Mouse (Mus musculus): ENCODE results near the gene Slc25a51. TPM values are rescaled to one million over a fixed set of nuclear protein-coding genes. Genes with fewer than 3 reads are reported as not detected.

Gene Slc25a51
- polyA plus RNA-seq (2016; fragmentation: Nextera tagmentation; extraction: Ambion mirVana), result 79.6 and 87.3 TPM in 2 replicates

- H3K27ac ChIP-seq, result peak within 1 kb of the TSS; percentile 88
- H3K4me1 ChIP-seq, result peaks cover 22% of the 10 kb centered on the region
- peak within 1 kb of the TSS; percentile 78 for H3K4me2 ChIP-seq (replicated peaks)
- peaks cover 6% of the 10 kb centered on the region for H3K36me3 ChIP-seq
- H3K9me3 ChIP-seq, result no peaks in the 10 kb centered on the region
- ATAC-seq (ENCODE audit: low FRiP score, low read depth), result peak; percentile 97
- no peaks in the 10 kb centered on the region for H3K27me3 ChIP-seq (replicated peaks)
- under 1% methylated on average over 67 of the region's 67 CpGs for WGBS
- H3K9ac ChIP-seq, result peak within 1 kb of the TSS; percentile 95
- peak within 1 kb of the TSS; percentile 69 for H3K4me3 ChIP-seq
Observed at GRCm38 (mm10) chr4:45408427-45409132, at the start of gene Slc25a51. Slc25a51 (minus strand) TSS chr4:45408766.

GRCm38 (mm10) chr4:45457543-45457942 lies 49.0 kb upstream of the Slc25a51 start:
- ATAC-seq (ENCODE audit: low FRiP score, low read depth), result no peak
- no peak overlapping the region for H3K27ac ChIP-seq
- no peaks in the 10 kb centered on the region for H3K9me3 ChIP-seq
- H3K9ac ChIP-seq, result no peak overlapping the region
- peaks cover 3% of the 10 kb centered on the region; the same call in 1 of the 2 replicates for H3K36me3 ChIP-seq
- H3K27me3 ChIP-seq (replicated peaks), result no peaks in the 10 kb centered on the region
- H3K4me1 ChIP-seq, result peaks cover 9% of the 10 kb centered on the region; the same call in 1 of the 2 replicates
- no peak overlapping the region for H3K4me2 ChIP-seq (replicated peaks)
- WGBS, result 94% methylated on average over 2 of the region's 2 CpGs
- no peak overlapping the region for H3K4me3 ChIP-seq

- peaks cover 9% of the 10 kb centered on the region; the same call in 1 of the 2 replicates for H3K4me1 ChIP-seq
- no peaks in the 10 kb centered on the region for H3K9me3 ChIP-seq
- WGBS, result 87% methylated on average over 4 of the region's 4 CpGs
- no peak overlapping the region for H3K4me3 ChIP-seq
- no peak for ATAC-seq (ENCODE audit: low FRiP score, low read depth)
- no peak overlapping the region for H3K4me2 ChIP-seq (replicated peaks)
- no peak overlapping the region for H3K9ac ChIP-seq
- H3K27ac ChIP-seq, result no peak overlapping the region
- peaks cover 3% of the 10 kb centered on the region; the same call in 1 of the 2 replicates for H3K36me3 ChIP-seq
- no peaks in the 10 kb centered on the region for H3K27me3 ChIP-seq (replicated peaks)
Observed at GRCm38 (mm10) chr4:45455001-45455400, 46.4 kb upstream of the Slc25a51 start.

- H3K4me1 ChIP-seq, result peaks cover 9% of the 10 kb centered on the region; the same call in 1 of the 2 replicates
- no peak overlapping the region for H3K4me3 ChIP-seq
- ATAC-seq (ENCODE audit: low FRiP score, low read depth), result no peak
- H3K27ac ChIP-seq, result no peak overlapping the region
- H3K4me2 ChIP-seq (replicated peaks), result no peak overlapping the region
- H3K36me3 ChIP-seq, result peaks cover 3% of the 10 kb centered on the region; the same call in 1 of the 2 replicates
- H3K9ac ChIP-seq, result no peak overlapping the region
- H3K9me3 ChIP-seq, result no peaks in the 10 kb centered on the region
- no peaks in the 10 kb centered on the region for H3K27me3 ChIP-seq (replicated peaks)
- WGBS, result 69% methylated on average over 3 of the region's 3 CpGs
Observed at GRCm38 (mm10) chr4:45453271-45453851, 44.8 kb upstream of the Slc25a51 start.

GRCm38 (mm10) chr4:45452569-45453111 lies 44.1 kb upstream of the Slc25a51 start:
- peaks cover 1% of the 10 kb centered on the region; the same call in 1 of the 2 replicates for H3K36me3 ChIP-seq
- H3K27ac ChIP-seq, result no peak overlapping the region
- no peaks in the 10 kb centered on the region for H3K27me3 ChIP-seq (replicated peaks)
- H3K9me3 ChIP-seq, result no peaks in the 10 kb centered on the region
- H3K9ac ChIP-seq, result no peak overlapping the region
- H3K4me3 ChIP-seq, result no peak overlapping the region
- no peak overlapping the region for H3K4me2 ChIP-seq (replicated peaks)
- H3K4me1 ChIP-seq, result peaks cover 9% of the 10 kb centered on the region; the same call in 1 of the 2 replicates
- WGBS, result 57% methylated on average over 7 of the region's 7 CpGs
- no peak for ATAC-seq (ENCODE audit: low FRiP score, low read depth)

DNA sequence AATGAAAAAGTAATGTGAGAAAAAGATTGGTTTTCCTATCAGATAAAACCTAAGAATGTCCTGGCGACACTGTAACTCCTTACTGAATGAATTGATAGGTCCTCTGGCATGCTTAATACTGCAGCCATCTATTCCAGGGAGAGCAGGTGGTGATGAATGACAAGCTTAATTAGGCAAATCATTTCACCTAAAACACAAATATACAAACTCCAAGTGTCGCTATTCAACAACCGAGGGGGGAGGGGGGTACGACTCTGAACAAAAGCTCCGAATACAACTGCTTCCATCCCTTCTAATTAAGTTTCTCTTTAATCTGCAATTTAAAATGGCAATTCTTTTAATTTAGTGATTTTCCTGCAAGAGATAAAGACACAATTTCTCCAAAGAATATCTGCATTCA lies 40.4 kb upstream of the Slc25a51 start:
- Histone ChIP-seq H3K36me3 (peaks cover 11% of the 10 kb centered on the region; the same call in 1 of the 2 replicates), H3K27ac (no peak overlapping the region), H3K4me2 (replicated peaks) (no peak overlapping the region), H3K9ac (no peak overlapping the region), H3K4me3 (no peak overlapping the region), H3K9me3 (no peaks in the 10 kb centered on the region), H3K4me1 (peaks cover 22% of the 10 kb centered on the region; the same call in 1 of the 2 replicates), H3K27me3 (replicated peaks) (no peaks in the 10 kb centered on the region)
- 64% methylated on average over 5 of the region's 5 CpGs for WGBS
- no peak for ATAC-seq (ENCODE audit: low FRiP score, low read depth)

DNA sequence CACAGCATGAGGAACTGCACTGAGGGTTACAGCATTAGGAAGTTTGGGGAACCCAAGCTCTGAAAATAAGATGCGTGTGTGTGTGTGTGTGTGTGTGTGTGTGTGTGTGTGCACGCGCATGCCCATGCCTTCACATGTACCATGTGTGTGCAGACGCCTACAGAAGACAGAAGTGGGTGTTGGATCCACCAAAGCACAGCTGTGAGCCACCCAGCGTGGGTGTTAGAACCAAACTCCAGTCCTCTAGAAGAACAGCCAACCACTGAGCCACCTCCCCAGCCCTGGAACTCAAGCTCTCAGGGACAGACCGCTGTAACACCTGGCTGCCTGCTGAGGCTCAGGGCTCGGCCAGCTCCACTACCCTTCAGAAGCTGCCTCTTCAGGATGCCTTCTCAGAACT lies 39.9 kb upstream of the Slc25a51 start:
- Histone ChIP-seq H3K27ac (no peak overlapping the region), H3K9ac (no peak overlapping the region), H3K4me1 (peaks cover 25% of the 10 kb centered on the region; the same call in 1 of the 2 replicates), H3K36me3 (peaks cover 11% of the 10 kb centered on the region; the same call in 1 of the 2 replicates), H3K4me2 (replicated peaks) (no peak overlapping the region), H3K27me3 (replicated peaks) (no peaks in the 10 kb centered on the region), H3K9me3 (no peaks in the 10 kb centered on the region), H3K4me3 (no peak overlapping the region)
- ATAC-seq (ENCODE audit: low FRiP score, low read depth), result no peak
- 93% methylated on average over 7 of the region's 7 CpGs for WGBS

DNA sequence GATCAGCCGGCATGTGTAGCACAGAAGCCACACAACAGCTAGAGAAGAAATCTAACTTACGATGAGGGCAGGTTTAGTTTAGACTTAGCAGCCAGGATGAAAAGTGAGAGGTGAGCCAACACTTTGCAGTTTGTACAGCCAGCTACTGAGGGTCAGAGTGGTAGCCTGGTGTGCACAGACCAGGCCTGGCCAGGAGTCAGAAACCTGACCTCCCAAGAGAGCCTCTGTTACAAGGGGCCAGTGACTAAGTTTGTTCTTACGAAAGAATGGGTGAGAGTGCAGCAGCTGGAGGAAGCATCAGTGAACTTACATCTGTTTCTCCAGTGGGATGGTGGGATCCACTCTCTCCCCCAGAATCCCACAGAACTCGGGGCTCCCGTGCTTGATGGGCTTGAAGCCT lies 38.6 kb upstream of the Slc25a51 start:
- Histone ChIP-seq H3K4me1 (peaks cover 20% of the 10 kb centered on the region; the same call in 1 of the 2 replicates), H3K9me3 (no peaks in the 10 kb centered on the region), H3K9ac (no peak overlapping the region), H3K4me3 (no peak overlapping the region), H3K36me3 (peaks cover 11% of the 10 kb centered on the region; the same call in 1 of the 2 replicates), H3K27me3 (replicated peaks) (no peaks in the 10 kb centered on the region), H3K4me2 (replicated peaks) (no peak overlapping the region), H3K27ac (no peak overlapping the region)
- no peak for ATAC-seq (ENCODE audit: low FRiP score, low read depth)
- 95% methylated on average over 5 of the region's 5 CpGs for WGBS

DNA sequence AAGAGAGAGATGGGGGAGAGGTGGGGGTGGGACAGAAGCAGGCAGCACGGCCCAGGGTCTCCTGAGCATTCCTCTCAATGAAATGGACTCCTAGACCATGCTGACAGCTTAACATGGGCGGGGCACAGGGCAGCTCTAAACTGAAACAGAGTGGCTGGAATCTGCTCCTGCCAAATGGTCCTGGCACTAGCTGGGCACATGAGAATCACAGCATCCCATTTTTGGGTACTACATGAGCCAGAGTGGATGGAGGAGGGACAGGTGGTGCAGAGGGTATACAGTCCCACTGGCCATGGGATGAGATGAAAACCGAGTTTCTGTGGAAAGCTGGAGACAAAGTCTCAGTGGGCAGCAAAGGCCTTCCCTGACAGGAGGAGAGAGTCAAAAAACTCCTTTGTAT lies 36.7 kb upstream of the Slc25a51 start:
- Histone ChIP-seq H3K9me3 (no peaks in the 10 kb centered on the region), H3K4me1 (peaks cover 21% of the 10 kb centered on the region; the same call in 1 of the 2 replicates), H3K9ac (no peak overlapping the region), H3K36me3 (peaks cover 11% of the 10 kb centered on the region; the same call in 1 of the 2 replicates), H3K4me2 (replicated peaks) (no peak overlapping the region), H3K27me3 (replicated peaks) (no peaks in the 10 kb centered on the region), H3K4me3 (no peak overlapping the region), H3K27ac (no peak overlapping the region)
- no peak for ATAC-seq (ENCODE audit: low FRiP score, low read depth)
- 65% methylated on average over 3 of the region's 3 CpGs for WGBS

- Histone ChIP-seq H3K27ac (no peak overlapping the region), H3K9me3 (no peaks in the 10 kb centered on the region), H3K9ac (no peak overlapping the region), H3K27me3 (replicated peaks) (no peaks in the 10 kb centered on the region), H3K4me1 (peaks cover 25% of the 10 kb centered on the region), H3K4me3 (no peak overlapping the region), H3K36me3 (peaks cover 11% of the 10 kb centered on the region; the same call in 1 of the 2 replicates), H3K4me2 (replicated peaks) (no peak overlapping the region)
- ATAC-seq (ENCODE audit: low FRiP score, low read depth), result no peak
- 47% methylated on average over 4 of the region's 4 CpGs for WGBS
Observed at GRCm38 (mm10) chr4:45444813-45445212, 36.2 kb upstream of the Slc25a51 start.

GRCm38 (mm10) chr4:45443652-45444051 lies 35.1 kb upstream of the Slc25a51 start:
- Histone ChIP-seq H3K4me3 (no peak overlapping the region), H3K27ac (no peak overlapping the region), H3K36me3 (peaks cover 11% of the 10 kb centered on the region; the same call in 1 of the 2 replicates), H3K27me3 (replicated peaks) (no peaks in the 10 kb centered on the region), H3K4me1 (peaks cover 36% of the 10 kb centered on the region), H3K9ac (no peak overlapping the region), H3K9me3 (no peaks in the 10 kb centered on the region), H3K4me2 (replicated peaks) (no peak overlapping the region)
- 92% methylated on average over 7 of the region's 7 CpGs for WGBS
- ATAC-seq (ENCODE audit: low FRiP score, low read depth), result no peak

- no peak for ATAC-seq (ENCODE audit: low FRiP score, low read depth)
Observed at GRCm38 (mm10) chr4:45442237-45442636, 33.7 kb upstream of the Slc25a51 start.

More at GRCm38 (mm10) chr4:45442237-45442636, 33.7 kb upstream of the Slc25a51 start:
- H3K4me2 ChIP-seq (replicated peaks), result no peak overlapping the region
- WGBS, result 74% methylated on average over 3 of the region's 3 CpGs
- H3K4me1 ChIP-seq, result peaks cover 46% of the 10 kb centered on the region
- H3K27me3 ChIP-seq (replicated peaks), result no peaks in the 10 kb centered on the region
- no peak overlapping the region for H3K27ac ChIP-seq
- H3K4me3 ChIP-seq, result no peak overlapping the region
- no peaks in the 10 kb centered on the region for H3K9me3 ChIP-seq
- H3K9ac ChIP-seq, result no peak overlapping the region
- H3K36me3 ChIP-seq, result peaks cover 8% of the 10 kb centered on the region; the same call in 1 of the 2 replicates

All from neural tube, embryonic 12.5 days (tissue).